Mouse (Mus musculus) heart, embryonic 16.5 days (tissue): Measurements from ENCODE around the gene Acox3. TPM values are rescaled to one million over a fixed set of nuclear protein-coding genes. Genes with fewer than 3 reads are reported as not detected.
"Not testable (repeated sequence)": the region's sequence is repeated elsewhere in the genome, so short reads cannot be mapped to it uniquely, and the experiment has no call there.

ENCODE experiments used
- ATAC-seq: fragments of 200-750 bp; cut with Nextera tagmentation; replicated peaks from 2 replicates; pipeline ENCODE4 v1.8.0; 2017; ENCODE audit warnings: moderate number of reproducible peaks; ENCODE audit not compliant: insufficient read depth, low FRiP score; ENCODE audit errors: extremely low read depth
- H3K27ac ChIP-seq: fragments of 300-500 bp; sonication (generic); 2 replicates; pipeline ENCODE4 v1.5.1; 2014; ENCODE audit warnings: mild to moderate bottlenecking, low read length, control low read depth, moderate library complexity
- H3K27me3 ChIP-seq: fragments of 300-500 bp; sonication (generic); 2 replicates; pipeline ENCODE4 v1.6.1; 2014; ENCODE audit warnings: low read length, mixed read lengths; ENCODE audit not compliant: control insufficient read depth, insufficient read depth
- H3K36me3 ChIP-seq: fragments of 300-500 bp; sonication (generic); 2 replicates; pipeline ENCODE4 v1.6.1; 2014; ENCODE audit not compliant: control insufficient read depth, insufficient read depth
- H3K4me1 ChIP-seq: fragments of 300-500 bp; sonication (generic); 2 replicates; pipeline ENCODE4 v1.6.1; 2014; ENCODE audit warnings: low read length, mixed read lengths; ENCODE audit not compliant: control insufficient read depth, insufficient read depth
- H3K4me2 ChIP-seq: fragments of 300-500 bp; sonication (generic); 2 replicates; pipeline ENCODE4 v1.6.1; 2014; ENCODE audit warnings: low read depth, mild to moderate bottlenecking, control low read depth, low read length
- H3K4me3 ChIP-seq: fragments of 300-500 bp; sonication (generic); 2 replicates; pipeline ENCODE4 v1.5.1; 2014; ENCODE audit warnings: mild to moderate bottlenecking, control low read depth, low read length
- H3K9ac ChIP-seq: fragments of 300-500 bp; sonication (generic); 2 replicates; pipeline ENCODE4 v1.6.1; 2014; ENCODE audit warnings: low read length, control low read depth
- H3K9me3 ChIP-seq: fragments of 300-500 bp; sonication (generic); replicated peaks from 2 replicates; pipeline ENCODE4 v1.6.1; 2016; ENCODE audit warnings: low read length; ENCODE audit not compliant: control insufficient read depth
- WGBS: fragments of 180-500 bp; shearing (Covaris S2); extraction: QIAGEN DNeasy Blood & Tissue Kit; methylation state at CpG from one replicate; pipeline ENCODE4 v1.1.7; 2014; 5-methylcytosine and 5-hydroxymethylcytosine counted together
- polyA plus RNA-seq: library from polyadenylated mRNA; unstranded; fragments of >200 nt; fragmentation: Nextera tagmentation; extraction: Ambion mirVana; gene quantifications from 2 replicates; pipeline ENCODE4 v1.2.1, GENCODE M21; 2015

Gene Acox3
- polyA plus RNA-seq, 1 experiment from 2014 or later: 11.2 TPM

- H3K4me2 ChIP-seq, H3K27me3 ChIP-seq, H3K9me3 ChIP-seq, H3K36me3 ChIP-seq, H3K4me3 ChIP-seq, H3K9ac ChIP-seq, H3K4me1 ChIP-seq, H3K27ac ChIP-seq, ATAC-seq: not testable (repeated sequence)
- 89% methylated on average over 2 of the region's 2 CpGs for WGBS
Observed at GRCm38 (mm10) chr5:35584259-35584658, 1.4 kb downstream of the Acox3 start.

DNA sequence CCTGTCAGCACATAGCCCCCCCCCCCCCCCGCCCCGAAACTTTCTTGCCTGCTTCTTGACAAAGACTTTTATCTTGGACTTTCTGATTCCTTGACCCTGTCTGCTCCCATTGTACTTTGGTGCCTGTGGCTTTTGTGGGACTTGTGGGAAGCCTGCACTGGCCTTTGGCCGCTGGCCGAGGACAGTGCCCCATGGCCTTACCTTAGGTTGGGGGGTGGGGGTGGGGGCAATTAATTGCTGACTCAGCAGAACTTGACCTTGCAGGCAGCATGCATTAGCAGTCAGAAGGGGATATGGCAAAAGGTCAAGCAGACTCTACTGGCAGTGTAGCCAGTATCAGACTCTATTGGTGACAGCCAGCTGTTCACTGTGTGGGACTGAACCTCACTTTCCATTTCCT is 8.7 kb downstream of the Acox3 start:
- Histone ChIP-seq H3K27ac (no peak overlapping the region), H3K4me3 (no peak overlapping the region), H3K27me3 (no peaks in the 10 kb centered on the region), H3K4me2 (no peak overlapping the region), H3K4me1 (no peaks in the 10 kb centered on the region), H3K9me3 (peaks cover 11% of the 10 kb centered on the region), H3K36me3 (peaks cover 40% of the 10 kb centered on the region), H3K9ac (no peak overlapping the region)
- no peak for ATAC-seq
- WGBS: 86% methylated on average over 4 of the region's 4 CpGs

DNA sequence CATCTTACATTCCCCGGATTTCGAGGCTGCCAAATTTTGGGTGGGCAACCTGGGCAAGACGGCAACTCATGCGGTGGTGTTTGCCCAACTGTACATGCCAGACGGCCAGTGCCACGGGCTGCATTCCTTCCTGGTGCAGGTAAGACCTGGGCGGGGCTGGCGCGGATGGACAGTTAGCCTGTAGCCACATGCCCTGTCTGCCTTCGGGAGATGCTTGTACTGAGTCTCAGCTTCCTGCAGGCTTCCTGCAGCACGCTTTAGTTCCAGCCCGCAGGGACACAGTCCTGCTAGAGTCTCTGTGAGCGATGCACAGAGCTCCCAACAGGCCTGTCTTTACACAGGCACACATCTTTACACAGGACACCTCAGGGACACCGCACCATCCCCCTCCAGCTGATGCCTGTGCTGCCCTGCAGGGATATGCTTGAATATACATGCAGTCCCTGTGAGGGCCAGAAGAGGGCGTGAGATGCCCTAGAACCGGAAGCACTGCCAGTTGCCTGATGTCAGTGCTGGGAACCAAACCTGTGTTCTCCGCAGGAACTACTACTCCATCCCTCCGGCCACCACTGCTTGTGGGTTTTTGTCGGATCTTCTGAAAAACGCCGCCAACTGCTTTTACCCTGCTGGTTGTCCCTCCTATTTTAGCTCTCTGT is 9.4 kb downstream of the Acox3 start:
- Histone ChIP-seq H3K27me3 (no peaks in the 10 kb centered on the region), H3K27ac (no peak overlapping the region), H3K9me3 (peaks cover 11% of the 10 kb centered on the region), H3K9ac (no peak overlapping the region), H3K4me3 (no peak overlapping the region), H3K36me3 (peaks cover 40% of the 10 kb centered on the region), H3K4me2 (no peak overlapping the region), H3K4me1 (no peaks in the 10 kb centered on the region)
- 82% methylated on average over 21 of the region's 21 CpGs for WGBS
- ATAC-seq: no peak

- no peaks in the 10 kb centered on the region for H3K27me3 ChIP-seq
- H3K36me3 ChIP-seq: peaks cover 41% of the 10 kb centered on the region
- no peak overlapping the region for H3K4me3 ChIP-seq
- H3K4me2 ChIP-seq: no peak overlapping the region
- H3K4me1 ChIP-seq: no peaks in the 10 kb centered on the region
- no peak overlapping the region for H3K27ac ChIP-seq
- H3K9me3 ChIP-seq: peaks cover 11% of the 10 kb centered on the region
- 74% methylated on average over 4 of the region's 4 CpGs for WGBS
- no peak overlapping the region for H3K9ac ChIP-seq
- ATAC-seq: no peak
Observed at GRCm38 (mm10) chr5:35592824-35593223, 10.0 kb downstream of the Acox3 start.

DNA sequence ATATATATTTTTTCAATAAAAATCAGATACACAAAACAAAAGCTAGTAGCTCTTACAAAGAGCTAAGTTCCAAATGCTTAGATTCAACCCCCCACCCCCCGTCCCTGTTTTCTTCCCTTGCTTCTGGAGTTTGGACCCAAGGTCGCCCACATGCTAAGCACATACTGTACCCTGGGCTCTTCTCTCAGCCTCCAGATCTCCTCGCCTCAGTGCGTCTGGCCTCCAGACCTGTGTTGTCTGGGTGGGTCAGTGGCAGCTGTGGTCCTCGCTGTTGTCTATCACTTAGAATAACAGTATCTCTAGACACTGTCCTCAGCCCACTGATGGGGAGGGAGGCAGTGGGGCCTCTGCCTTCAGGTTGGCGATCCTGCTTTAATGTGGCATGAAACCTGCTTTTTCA is 10.4 kb downstream of the Acox3 start:
- WGBS: 78% methylated on average over 6 of the region's 6 CpGs

GRCm38 (mm10) chr5:35594768-35595167 is 11.9 kb downstream of the Acox3 start:
- Histone ChIP-seq H3K4me3 (no peak overlapping the region), H3K36me3 (peaks cover 44% of the 10 kb centered on the region), H3K4me1 (no peaks in the 10 kb centered on the region), H3K9ac (no peak overlapping the region), H3K4me2 (no peak overlapping the region), H3K27me3 (no peaks in the 10 kb centered on the region), H3K27ac (no peak overlapping the region), H3K9me3 (peaks cover 14% of the 10 kb centered on the region)
- ATAC-seq: no peak
- WGBS: 87% methylated on average over 4 of the region's 4 CpGs

More for the DNA sequence above, 10.4 kb downstream of the Acox3 start:
- no peaks in the 10 kb centered on the region for H3K27me3 ChIP-seq
- H3K36me3 ChIP-seq: peaks cover 46% of the 10 kb centered on the region
- H3K27ac ChIP-seq: no peak overlapping the region
- H3K4me3 ChIP-seq: no peak overlapping the region
- no peak for ATAC-seq
- H3K9ac ChIP-seq: no peak overlapping the region
- H3K4me1 ChIP-seq: no peaks in the 10 kb centered on the region
- H3K9me3 ChIP-seq: peaks cover 11% of the 10 kb centered on the region
- no peak overlapping the region for H3K4me2 ChIP-seq

DNA sequence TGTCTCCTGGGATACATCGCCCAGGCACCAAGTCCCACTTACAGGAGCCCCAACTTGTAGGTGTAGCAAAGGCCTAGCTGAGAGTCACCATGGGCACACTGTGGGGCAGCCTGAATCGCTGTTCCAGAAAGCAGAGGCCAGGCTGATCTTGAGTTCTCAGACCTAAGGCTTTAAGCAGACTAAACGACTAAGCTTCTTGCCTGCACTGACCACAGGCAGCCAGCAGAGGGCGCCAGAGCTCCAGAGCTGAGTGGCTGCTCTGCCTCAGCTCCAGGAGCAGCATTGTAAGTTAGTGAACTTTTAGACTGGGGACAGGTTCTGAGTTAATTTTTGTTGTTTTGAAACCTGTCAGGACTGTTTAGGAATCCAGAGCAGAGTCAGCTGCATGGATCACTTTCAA is 12.9 kb downstream of the Acox3 start:
- Histone ChIP-seq H3K4me2 (no peak overlapping the region), H3K27ac (no peak overlapping the region), H3K27me3 (no peaks in the 10 kb centered on the region), H3K4me1 (no peaks in the 10 kb centered on the region; the same call in 1 of the 2 replicates), H3K4me3 (no peak overlapping the region), H3K9me3 (peaks cover 10% of the 10 kb centered on the region), H3K36me3 (peaks cover 37% of the 10 kb centered on the region), H3K9ac (no peak overlapping the region)
- ATAC-seq: peak; percentile 28
- 16% methylated on average over 4 of the region's 4 CpGs for WGBS

GRCm38 (mm10) chr5:35596169-35597160 is 13.6 kb downstream of the Acox3 start:
- Histone ChIP-seq H3K9ac (no peak overlapping the region), H3K4me1 (no peaks in the 10 kb centered on the region; the same call in 1 of the 2 replicates), H3K27me3 (no peaks in the 10 kb centered on the region), H3K4me3 (no peak overlapping the region), H3K4me2 (no peak overlapping the region), H3K9me3 (peaks cover 6% of the 10 kb centered on the region; the same call in 1 of the 2 replicates), H3K36me3 (peaks cover 32% of the 10 kb centered on the region), H3K27ac (no peak overlapping the region)
- ATAC-seq: no peak
- 77% methylated on average over 18 of the region's 18 CpGs for WGBS

GRCm38 (mm10) chr5:35600233-35600632 is 17.4 kb downstream of the Acox3 start:
- Histone ChIP-seq H3K4me3 (no peak overlapping the region), H3K9me3 (0 out of 2 replicates have a peak, but pooled peaks cover 3% of the 10 kb centered on the region), H3K27ac (no peak overlapping the region), H3K9ac (0 out of 2 replicates have a peak overlapping the region, but pooled peaks have one; percentile 18), H3K4me1 (no peaks in the 10 kb centered on the region; the same call in 1 of the 2 replicates), H3K36me3 (peaks cover 29% of the 10 kb centered on the region), H3K4me2 (no peak overlapping the region), H3K27me3 (no peaks in the 10 kb centered on the region)
- ATAC-seq: 0 out of 2 replicates have a peak, but pooled peaks have one; percentile 14
- WGBS: 56% methylated on average over 11 of the region's 11 CpGs
